Mouse (Mus musculus): ENCODE measurements around the gene Gm10100. TPM values are rescaled to one million over a fixed set of nuclear protein-coding genes. Genes with fewer than 3 reads are reported as not detected.
"Not testable (repeated sequence)": the region's sequence is repeated elsewhere in the genome, so short reads cannot be mapped to it uniquely, and the experiment has no call there.

The Gm10100 gene
- polyA plus RNA-seq, 1 experiment from 2014 or later, result not detected

DNA sequence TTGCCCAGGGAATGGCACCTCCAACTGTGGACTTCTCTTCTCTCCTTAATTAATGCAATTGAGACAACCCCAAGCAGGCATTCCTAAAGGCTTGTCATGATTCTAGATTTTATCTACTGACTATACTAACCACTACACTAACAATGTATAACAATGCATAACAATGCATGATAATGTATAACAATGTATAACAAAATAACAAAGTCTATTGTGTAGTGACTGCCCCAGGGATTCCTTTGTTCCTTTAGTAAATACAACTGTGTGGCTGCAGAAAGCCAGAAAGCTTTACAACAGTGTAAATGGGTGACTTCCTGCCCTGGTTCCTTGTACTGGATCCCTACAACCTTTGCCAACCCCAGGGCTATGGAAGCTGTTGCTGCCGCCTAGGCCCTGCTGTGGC is 9.6 kb downstream of the Gm10100 start:
- 92% methylated on average over 1 of the region's 1 CpGs for WGBS
- peaks cover 7% of the 10 kb centered on the region; the same call in 1 of the 2 replicates for H3K9me3 ChIP-seq (ENCODE audit: control insufficient read depth, low read depth, low read length)
- H3K9ac ChIP-seq (replicated peaks; ENCODE audit: low read depth, low read length), result no peak overlapping the region
- no peaks in the 10 kb centered on the region for H3K4me1 ChIP-seq (ENCODE audit: control insufficient read depth, insufficient read depth, low read length)
- no peaks in the 10 kb centered on the region for H3K36me3 ChIP-seq (ENCODE audit: control insufficient read depth, insufficient read depth, low read length)
- H3K4me2 ChIP-seq (replicated peaks; ENCODE audit: low read depth, low read length), result no peak overlapping the region
- H3K27ac ChIP-seq (ENCODE audit: low read length), result no peak overlapping the region
- no peaks in the 10 kb centered on the region for H3K27me3 ChIP-seq (ENCODE audit: control insufficient read depth, insufficient read depth, low read length)
- ATAC-seq (ENCODE audit: insufficient number of reproducible peaks, insufficient read depth, low FRiP score, low read depth), result no peak
- no peak overlapping the region for H3K4me3 ChIP-seq (ENCODE audit: low read depth, low read length)

DNA sequence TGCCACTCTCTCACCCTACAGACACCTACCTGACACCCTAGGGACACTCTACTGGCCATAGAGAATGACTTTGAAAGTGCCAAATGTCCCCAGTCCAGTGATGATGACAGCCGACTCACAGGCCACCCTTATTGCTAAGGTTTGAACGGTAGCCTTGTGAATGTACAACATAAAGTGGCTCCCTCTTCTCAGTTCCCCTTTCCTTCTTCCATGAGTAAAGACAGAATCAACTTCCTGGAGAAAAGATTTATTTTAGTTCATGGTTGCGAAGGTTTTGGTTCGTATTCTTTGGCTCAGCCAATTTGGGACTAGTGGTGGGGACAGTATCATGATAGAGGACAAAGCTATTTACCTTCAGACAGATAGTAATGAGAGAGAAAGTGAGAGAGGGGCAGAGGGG is 12.6 kb downstream of the Gm10100 start:
- ATAC-seq (ENCODE audit: insufficient number of reproducible peaks, insufficient read depth, low FRiP score, low read depth), result no peak

DNA sequence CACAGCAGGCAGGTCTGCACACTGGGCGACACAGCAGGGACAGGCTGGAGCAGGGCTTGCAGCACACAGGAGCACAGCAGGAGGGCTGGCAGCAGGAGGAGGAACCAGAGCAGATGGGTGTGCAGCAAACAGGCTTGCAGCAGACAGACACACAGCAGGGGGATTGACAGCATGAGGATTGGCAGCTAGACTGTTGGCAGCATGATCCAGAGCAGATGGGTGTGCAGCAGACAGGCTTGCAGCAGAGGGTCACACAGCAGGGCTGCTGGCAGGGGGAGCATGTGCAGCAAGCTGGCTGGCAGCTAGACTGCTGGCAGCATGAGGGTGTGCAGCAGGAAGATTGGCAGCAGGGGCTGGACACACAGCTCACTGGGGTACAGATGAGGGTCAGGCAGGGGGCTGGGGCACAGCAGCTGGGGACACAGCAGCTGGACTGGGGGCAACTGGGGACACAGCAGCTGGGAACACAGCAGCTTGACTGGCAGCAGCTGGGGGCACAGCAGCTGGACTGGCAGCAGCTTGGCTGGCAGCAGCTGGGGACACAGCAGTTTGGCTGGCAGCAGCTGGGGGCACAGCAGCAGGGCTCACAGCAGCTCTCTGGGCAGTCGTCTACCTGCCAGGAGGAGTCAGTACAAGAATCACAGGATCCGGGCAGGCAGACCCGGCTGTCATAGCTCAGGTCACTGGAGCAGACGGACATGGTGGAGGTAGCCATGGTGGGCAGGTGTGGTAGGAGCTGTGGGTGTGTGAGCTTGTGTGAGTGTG is 15.8 kb downstream of the Gm10100 start, which contains the start of gene Gm18596:
TSS of gene Gm18596 (minus strand) at position 715 of the 765 bp plus-strand sequence.
- H3K36me3 ChIP-seq (ENCODE audit: control insufficient read depth, insufficient read depth, low read length); H3K27ac ChIP-seq (ENCODE audit: low read length); H3K4me1 ChIP-seq (ENCODE audit: control insufficient read depth, insufficient read depth, low read length); H3K9me3 ChIP-seq (ENCODE audit: control insufficient read depth, low read depth, low read length); H3K9ac ChIP-seq (replicated peaks; ENCODE audit: low read depth, low read length); ATAC-seq (ENCODE audit: insufficient number of reproducible peaks, insufficient read depth, low FRiP score, low read depth); H3K4me3 ChIP-seq (ENCODE audit: low read depth, low read length); H3K4me2 ChIP-seq (replicated peaks; ENCODE audit: low read depth, low read length); H3K27me3 ChIP-seq (ENCODE audit: control insufficient read depth, insufficient read depth, low read length): not testable (repeated sequence)
- 55% methylated on average over 4 of the region's 5 CpGs for WGBS

More for the DNA sequence above, 12.6 kb downstream of the Gm10100 start:
- Histone ChIP-seq H3K4me1 (ENCODE audit: control insufficient read depth, insufficient read depth, low read length) (no peaks in the 10 kb centered on the region), H3K9me3 (ENCODE audit: control insufficient read depth, low read depth, low read length) (peaks cover 7% of the 10 kb centered on the region; the same call in 1 of the 2 replicates), H3K4me3 (ENCODE audit: low read depth, low read length) (no peak overlapping the region), H3K27ac (ENCODE audit: low read length) (no peak overlapping the region), H3K27me3 (ENCODE audit: control insufficient read depth, insufficient read depth, low read length) (no peaks in the 10 kb centered on the region), H3K36me3 (ENCODE audit: control insufficient read depth, insufficient read depth, low read length) (no peaks in the 10 kb centered on the region), H3K9ac (replicated peaks; ENCODE audit: low read depth, low read length) (no peak overlapping the region), H3K4me2 (replicated peaks; ENCODE audit: low read depth, low read length) (no peak overlapping the region)
- 90% methylated on average over 4 of the region's 4 CpGs for WGBS

DNA sequence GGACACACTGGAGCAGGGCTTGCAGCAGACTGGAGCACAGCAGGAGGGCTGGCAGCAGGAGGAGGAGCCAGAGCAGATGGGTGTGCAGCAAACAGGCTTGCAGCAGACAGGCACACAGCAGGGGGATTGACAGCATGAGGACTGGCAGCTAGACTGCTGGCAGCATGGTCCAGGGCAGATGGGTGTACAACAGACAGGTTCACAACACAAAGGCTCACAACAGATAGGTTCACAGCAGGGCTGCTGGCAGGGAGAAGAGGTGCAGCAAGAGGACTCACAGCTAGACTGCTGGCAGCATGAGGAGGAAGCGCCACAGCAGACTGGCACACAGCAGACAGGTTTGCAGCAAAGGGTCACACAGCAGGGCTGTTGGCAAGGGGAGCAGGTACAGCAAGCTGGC is 24.4 kb downstream of the Gm10100 start:
- not testable (repeated sequence) for H3K36me3 ChIP-seq (ENCODE audit: control insufficient read depth, insufficient read depth, low read length); H3K4me1 ChIP-seq (ENCODE audit: control insufficient read depth, insufficient read depth, low read length); H3K4me3 ChIP-seq (ENCODE audit: low read depth, low read length); H3K9me3 ChIP-seq (ENCODE audit: control insufficient read depth, low read depth, low read length); H3K27me3 ChIP-seq (ENCODE audit: control insufficient read depth, insufficient read depth, low read length); H3K27ac ChIP-seq (ENCODE audit: low read length); ATAC-seq (ENCODE audit: insufficient number of reproducible peaks, insufficient read depth, low FRiP score, low read depth); H3K9ac ChIP-seq (replicated peaks; ENCODE audit: low read depth, low read length); H3K4me2 ChIP-seq (replicated peaks; ENCODE audit: low read depth, low read length)
- WGBS, result 79% methylated on average over 1 of the region's 1 CpGs

DNA sequence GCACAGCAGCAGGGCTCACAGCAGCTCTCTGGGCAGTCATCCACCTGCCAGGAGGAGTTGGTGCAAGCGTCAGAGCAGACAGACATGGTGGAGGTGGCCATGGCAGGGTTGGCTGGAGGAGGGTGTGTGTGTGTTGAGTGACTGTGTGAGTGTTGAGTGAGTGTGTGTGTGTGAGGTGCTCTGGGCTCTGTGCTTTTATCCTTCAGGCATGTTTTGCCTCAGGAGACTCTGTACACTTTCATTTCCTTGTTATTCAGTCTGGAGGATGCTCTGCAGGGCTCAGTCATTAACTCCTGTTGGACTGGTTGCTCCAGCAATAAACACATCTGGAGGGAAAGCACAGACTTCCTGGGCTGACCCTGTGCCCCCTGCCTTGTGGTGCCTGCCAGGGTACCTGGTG is 25.0 kb downstream of the Gm10100 start, which contains the start of gene Gm9736:
TSS of gene Gm9736 (minus strand) at position 101 of the 400 bp plus-strand sequence.
- not testable (repeated sequence) for H3K9ac ChIP-seq (replicated peaks; ENCODE audit: low read depth, low read length); H3K4me3 ChIP-seq (ENCODE audit: low read depth, low read length); H3K9me3 ChIP-seq (ENCODE audit: control insufficient read depth, low read depth, low read length); H3K4me2 ChIP-seq (replicated peaks; ENCODE audit: low read depth, low read length); H3K36me3 ChIP-seq (ENCODE audit: control insufficient read depth, insufficient read depth, low read length); H3K27me3 ChIP-seq (ENCODE audit: control insufficient read depth, insufficient read depth, low read length); H3K4me1 ChIP-seq (ENCODE audit: control insufficient read depth, insufficient read depth, low read length); H3K27ac ChIP-seq (ENCODE audit: low read length); ATAC-seq (ENCODE audit: insufficient number of reproducible peaks, insufficient read depth, low FRiP score, low read depth)
- WGBS, result 40% methylated on average over 1 of the region's 1 CpGs

DNA sequence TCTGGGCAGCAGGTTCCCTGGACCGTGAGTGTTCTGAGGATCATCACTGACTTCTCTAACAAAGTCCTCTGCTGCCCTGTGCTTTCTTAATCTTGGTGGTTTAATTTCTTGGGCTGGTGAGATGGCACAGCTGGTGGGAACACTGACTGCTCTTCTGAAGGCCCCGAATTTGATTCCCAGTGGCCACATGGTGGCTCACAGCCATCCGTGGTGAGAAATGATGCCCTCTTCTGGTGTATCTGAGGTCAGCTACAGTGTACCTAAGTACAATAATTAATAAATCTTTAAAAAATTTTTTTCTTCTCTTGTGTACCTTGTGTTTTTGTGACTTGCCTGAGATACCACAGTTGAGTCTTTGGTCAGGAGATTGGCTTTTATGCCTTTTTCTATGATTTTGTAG is 26.0 kb downstream of the Gm10100 start:
- not testable (repeated sequence) for H3K36me3 ChIP-seq (ENCODE audit: control insufficient read depth, insufficient read depth, low read length); H3K27ac ChIP-seq (ENCODE audit: low read length); H3K9ac ChIP-seq (replicated peaks; ENCODE audit: low read depth, low read length); ATAC-seq (ENCODE audit: insufficient number of reproducible peaks, insufficient read depth, low FRiP score, low read depth); H3K4me1 ChIP-seq (ENCODE audit: control insufficient read depth, insufficient read depth, low read length); H3K9me3 ChIP-seq (ENCODE audit: control insufficient read depth, low read depth, low read length); H3K27me3 ChIP-seq (ENCODE audit: control insufficient read depth, insufficient read depth, low read length); H3K4me3 ChIP-seq (ENCODE audit: low read depth, low read length); H3K4me2 ChIP-seq (replicated peaks; ENCODE audit: low read depth, low read length)
- 59% methylated on average over 3 of the region's 3 CpGs for whole genome bisulfite sequencing

DNA sequence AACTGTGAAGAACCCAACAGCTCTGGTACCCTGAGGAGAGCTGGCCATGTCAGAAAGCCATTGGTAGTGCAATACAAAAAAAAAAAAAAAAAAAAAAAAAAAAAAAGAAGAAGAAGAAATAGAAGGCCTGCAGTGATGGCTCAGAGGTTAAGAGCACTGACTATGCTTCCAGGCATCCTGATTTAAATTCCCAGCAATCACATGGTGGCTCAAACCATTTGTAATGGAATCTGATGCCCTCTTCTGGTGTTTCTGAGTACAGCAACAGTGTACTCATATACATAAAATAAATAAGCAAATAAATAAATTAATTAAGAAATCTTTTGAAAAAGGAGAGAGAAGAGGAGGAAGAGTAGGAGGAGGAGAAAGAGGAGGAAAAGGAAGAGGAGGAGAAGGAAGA is 27.2 kb downstream of the Gm10100 start:
- H3K27ac ChIP-seq (ENCODE audit: low read length), result no peak overlapping the region
- no peaks in the 10 kb centered on the region for H3K9me3 ChIP-seq (ENCODE audit: control insufficient read depth, low read depth, low read length)
- no peak overlapping the region for H3K4me3 ChIP-seq (ENCODE audit: low read depth, low read length)
- H3K4me2 ChIP-seq (replicated peaks; ENCODE audit: low read depth, low read length), result no peak overlapping the region
- no peaks in the 10 kb centered on the region for H3K27me3 ChIP-seq (ENCODE audit: control insufficient read depth, insufficient read depth, low read length)
- ATAC-seq (ENCODE audit: insufficient number of reproducible peaks, insufficient read depth, low FRiP score, low read depth), result no peak
- no peak overlapping the region for H3K9ac ChIP-seq (replicated peaks; ENCODE audit: low read depth, low read length)
- H3K4me1 ChIP-seq (ENCODE audit: control insufficient read depth, insufficient read depth, low read length), result no peaks in the 10 kb centered on the region
- no peaks in the 10 kb centered on the region for H3K36me3 ChIP-seq (ENCODE audit: control insufficient read depth, insufficient read depth, low read length)

DNA sequence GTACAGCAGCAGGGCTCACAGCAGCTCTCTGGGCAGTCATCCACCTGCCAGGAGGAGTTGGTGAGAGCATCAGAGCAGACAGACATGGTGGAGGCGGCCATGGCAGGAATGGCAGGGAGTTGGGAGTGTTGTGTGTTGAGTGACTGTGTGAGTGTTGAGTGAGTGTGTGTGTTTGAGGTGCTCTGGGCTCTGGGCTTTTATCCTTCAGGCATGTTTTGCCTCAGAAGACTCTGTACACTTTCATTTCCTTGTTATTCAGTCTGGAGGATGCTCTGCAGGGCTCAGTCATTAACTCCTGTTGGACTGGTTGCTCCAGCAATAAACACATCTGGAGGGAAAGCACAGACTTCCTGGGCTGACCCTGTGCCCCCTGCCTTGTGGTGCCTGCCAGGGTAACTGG is 33.3 kb downstream of the Gm10100 start, which contains the start of gene Gm3233:
TSS of gene Gm3233 (minus strand) at position 101 of the 400 bp plus-strand sequence.
- H3K9me3 ChIP-seq (ENCODE audit: control insufficient read depth, low read depth, low read length); H3K9ac ChIP-seq (replicated peaks; ENCODE audit: low read depth, low read length): not testable (repeated sequence)
- WGBS, result no CpG with 5 or more reads among the region's 1 CpGs

DNA sequence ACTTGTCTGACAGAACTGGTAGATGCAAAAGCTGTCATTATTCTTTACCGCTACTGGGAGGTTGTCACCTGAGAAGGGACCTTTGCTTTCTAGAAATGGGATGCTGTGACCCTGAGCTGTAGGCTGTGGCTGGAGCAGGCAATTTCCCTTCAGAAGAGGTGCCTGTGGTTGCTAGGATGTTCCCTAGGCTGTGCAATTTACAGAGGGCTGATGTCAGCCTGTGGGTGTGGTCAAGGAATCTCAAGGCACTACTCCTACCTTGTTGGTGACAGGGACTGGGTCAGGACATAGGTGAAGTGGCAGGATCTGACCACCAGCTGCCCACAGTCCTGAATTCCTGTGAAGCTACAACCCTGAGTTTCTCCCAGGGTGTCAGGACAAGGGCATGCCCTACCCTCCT is 43.4 kb downstream of the Gm10100 start:
- Histone ChIP-seq H3K27ac (ENCODE audit: low read length) (no peak overlapping the region), H3K27me3 (ENCODE audit: control insufficient read depth, insufficient read depth, low read length) (no peaks in the 10 kb centered on the region), H3K9ac (replicated peaks; ENCODE audit: low read depth, low read length) (no peak overlapping the region), H3K4me3 (ENCODE audit: low read depth, low read length) (no peak overlapping the region), H3K4me2 (replicated peaks; ENCODE audit: low read depth, low read length) (no peak overlapping the region), H3K9me3 (ENCODE audit: control insufficient read depth, low read depth, low read length) (no peaks in the 10 kb centered on the region), H3K4me1 (ENCODE audit: control insufficient read depth, insufficient read depth, low read length) (no peaks in the 10 kb centered on the region), H3K36me3 (ENCODE audit: control insufficient read depth, insufficient read depth, low read length) (no peaks in the 10 kb centered on the region)
- WGBS, result 56% methylated on average over 1 of the region's 1 CpGs
- no peak for ATAC-seq (ENCODE audit: insufficient number of reproducible peaks, insufficient read depth, low FRiP score, low read depth)

More for the DNA sequence above, 33.3 kb downstream of the Gm10100 start, which contains the start of gene Gm3233:
- not testable (repeated sequence) for H3K36me3 ChIP-seq (ENCODE audit: control insufficient read depth, insufficient read depth, low read length); ATAC-seq (ENCODE audit: insufficient number of reproducible peaks, insufficient read depth, low FRiP score, low read depth); H3K4me2 ChIP-seq (replicated peaks; ENCODE audit: low read depth, low read length); H3K4me3 ChIP-seq (ENCODE audit: low read depth, low read length); H3K4me1 ChIP-seq (ENCODE audit: control insufficient read depth, insufficient read depth, low read length); H3K27ac ChIP-seq (ENCODE audit: low read length); H3K27me3 ChIP-seq (ENCODE audit: control insufficient read depth, insufficient read depth, low read length)

Measured in stomach, embryonic 14.5 days (tissue).